Mouse (Mus musculus): ENCODE measurements around the gene Mymx.
A peak's percentile ranks its signal among the peaks of the same experiment; 100 is the strongest.

Mymx gene

GRCm38 (mm10) chr17:45568990-45569389, 32.9 kb downstream of the Mymx start:
- DNase-seq: no peak

GRCm38 (mm10) chr17:45567162-45567601, 34.7 kb downstream of the Mymx start:
- DNase-seq: no peak

- DNase-seq: no peak
Observed at GRCm38 (mm10) chr17:45566360-45567161, 35.3 kb downstream of the Mymx start.

- DNase-seq: no peak
Observed at GRCm38 (mm10) chr17:45566031-45566359, 35.9 kb downstream of the Mymx start.

GRCm38 (mm10) chr17:45565103-45565502, 36.8 kb downstream of the Mymx start:
- no peak for DNase-seq

GRCm38 (mm10) chr17:45564531-45565084, 37.3 kb downstream of the Mymx start:
- DNase-seq: peak; percentile 95

GRCm38 (mm10) chr17:45563655-45564530, 38.0 kb downstream of the Mymx start, which contains the start of gene Slc35b2:
Gene Slc35b2 (plus strand): TSS chr17:45563874.
- DNase-seq: peak; percentile 100

GRCm38 (mm10) chr17:45563216-45563615, 38.7 kb downstream of the Mymx start:
- no peak for DNase-seq

- DNase-seq: no peak
Observed at GRCm38 (mm10) chr17:45559732-45560525, 42.0 kb downstream of the Mymx start.

GRCm38 (mm10) chr17:45557998-45558862, 43.7 kb downstream of the Mymx start:
- DNase-seq: peak; percentile 94

- DNase-seq: peak; percentile 94
Observed at GRCm38 (mm10) chr17:45557246-45557824, 44.6 kb downstream of the Mymx start.

- DNase-seq: peak; percentile 93
Observed at GRCm38 (mm10) chr17:45556514-45557245, 45.2 kb downstream of the Mymx start.

GRCm38 (mm10) chr17:45556107-45556489, 45.8 kb downstream of the Mymx start:
- DNase-seq: peak; percentile 92

- peak; percentile 99 for DNase-seq
Observed at GRCm38 (mm10) chr17:45555452-45556106, 46.3 kb downstream of the Mymx start, which contains the start of gene Nfkbie. Gene Nfkbie (plus strand): TSS chr17:45555703.

- DNase-seq: no peak
Observed at GRCm38 (mm10) chr17:45554420-45554819, 47.5 kb downstream of the Mymx start.

GRCm38 (mm10) chr17:45553065-45553464, 48.8 kb downstream of the Mymx start:
- DNase-seq: peak; percentile 77

GRCm38 (mm10) chr17:45551816-45552451, 50.0 kb downstream of the Mymx start:
- peak; percentile 96 for DNase-seq

- DNase-seq: no peak
Observed at GRCm38 (mm10) chr17:45551249-45551796, 50.6 kb downstream of the Mymx start.
